Mouse (Mus musculus): ENCODE measurements around the gene Dpp10. TPM values are rescaled to one million over a fixed set of nuclear protein-coding genes. Genes with fewer than 3 reads are reported as not detected.

Gene Dpp10
- polyA plus RNA-seq (2012; rRNA removed) = 0.35 and 0.85 TPM in 2 replicates

DNA sequence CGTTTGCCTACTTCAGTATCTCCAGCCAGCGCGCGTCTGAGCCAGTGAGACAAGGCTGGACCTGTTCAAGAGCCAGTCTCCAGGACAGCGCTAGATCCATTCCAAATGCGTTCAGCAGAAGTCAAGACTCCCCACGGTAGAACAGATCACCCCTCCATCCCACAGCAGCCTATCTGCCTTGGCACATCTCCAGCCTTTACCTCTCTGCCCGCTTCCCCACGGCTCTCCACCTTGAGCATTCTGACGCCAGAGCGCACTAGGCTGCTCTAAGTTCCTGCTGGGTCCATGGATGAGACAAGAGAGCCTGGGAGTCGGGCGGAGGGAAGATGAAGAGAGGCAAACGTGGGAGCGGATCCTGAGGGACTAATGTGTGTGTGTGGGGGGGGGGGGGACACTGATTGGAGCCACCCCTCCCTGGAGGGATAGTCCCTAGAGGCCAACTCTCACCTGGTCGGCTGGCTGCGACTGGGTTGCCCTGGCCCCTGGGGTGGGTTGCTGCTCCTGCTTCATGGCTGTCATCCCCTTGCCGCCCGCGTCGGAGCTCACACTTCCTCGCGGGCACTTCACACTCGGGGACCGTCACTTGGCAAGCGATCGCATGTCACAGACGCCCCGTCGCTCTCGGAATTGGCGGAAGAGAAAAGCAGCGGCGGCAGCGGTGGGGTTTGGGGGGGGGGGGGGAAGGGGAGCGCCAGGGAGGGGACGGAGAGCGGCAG is at the start of gene Dpp10:
Gene Dpp10 (minus strand): TSS at position 635 of the 716 bp plus-strand sequence.
- Histone ChIP-seq H3K27me3 (ENCODE audit: control insufficient read depth, insufficient read depth, low read length) (no peaks in the 10 kb centered on the region), H3K27ac (ENCODE audit: control insufficient read depth, insufficient read depth, low read depth, low read length) (no peak within 1 kb of the TSS)
- TF ChIP-seq CTCF (IDR thresholded peaks at IDR 0.05; ENCODE audit: control insufficient read depth, insufficient read depth, insufficient replicate concordance, low read depth, low read length) (no peak), POLR2A (IDR thresholded peaks at IDR 0.05; ENCODE audit: control insufficient read depth, low read depth, low read length) (no peak)

DNA sequence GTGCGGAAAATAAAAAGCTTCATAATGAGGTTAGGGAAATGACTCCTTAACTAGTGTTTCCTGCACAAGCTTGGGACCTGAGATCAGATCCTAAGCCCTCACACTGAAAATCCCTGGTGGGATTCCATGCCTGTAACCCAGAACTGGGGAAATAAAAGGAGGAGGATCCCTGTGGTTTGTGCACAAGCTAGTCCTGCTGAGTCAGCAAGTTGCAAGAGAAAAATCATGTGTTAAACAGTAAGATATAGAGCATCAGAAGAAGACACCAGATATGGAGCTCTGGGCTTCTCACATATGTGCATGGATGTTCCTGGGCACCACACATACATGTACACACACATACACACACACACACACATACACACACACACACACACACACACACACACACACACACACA is 3.2 kb upstream of the Dpp10 start:
- TF ChIP-seq POLR2A (IDR thresholded peaks at IDR 0.05; ENCODE audit: control insufficient read depth, low read depth, low read length) (no peak), CTCF (IDR thresholded peaks at IDR 0.05; ENCODE audit: control insufficient read depth, insufficient read depth, insufficient replicate concordance, low read depth, low read length) (no peak)
- H3K27ac ChIP-seq (ENCODE audit: control insufficient read depth, insufficient read depth, low read depth, low read length) = no peak overlapping the region
- no peak overlapping the region for H3K4me3 ChIP-seq (ENCODE audit: control insufficient read depth, low read depth, low read length)
- no peaks in the 10 kb centered on the region for H3K36me3 ChIP-seq (ENCODE audit: control insufficient read depth, insufficient read depth, low read length)
- H3K27me3 ChIP-seq (ENCODE audit: control insufficient read depth, insufficient read depth, low read length) = no peaks in the 10 kb centered on the region
- H3K4me1 ChIP-seq (ENCODE audit: control insufficient read depth, insufficient read depth, low read length) = no peaks in the 10 kb centered on the region; the same call in 1 of the 2 replicates

More for the DNA sequence above, at the start of gene Dpp10:
- Histone ChIP-seq H3K4me1 (ENCODE audit: control insufficient read depth, insufficient read depth, low read length) (no peaks in the 10 kb centered on the region; the same call in 1 of the 2 replicates), H3K36me3 (ENCODE audit: control insufficient read depth, insufficient read depth, low read length) (no peaks in the 10 kb centered on the region), H3K4me3 (ENCODE audit: control insufficient read depth, low read depth, low read length) (no peak within 1 kb of the TSS; the same call in 1 of the 2 replicates)

DNA sequence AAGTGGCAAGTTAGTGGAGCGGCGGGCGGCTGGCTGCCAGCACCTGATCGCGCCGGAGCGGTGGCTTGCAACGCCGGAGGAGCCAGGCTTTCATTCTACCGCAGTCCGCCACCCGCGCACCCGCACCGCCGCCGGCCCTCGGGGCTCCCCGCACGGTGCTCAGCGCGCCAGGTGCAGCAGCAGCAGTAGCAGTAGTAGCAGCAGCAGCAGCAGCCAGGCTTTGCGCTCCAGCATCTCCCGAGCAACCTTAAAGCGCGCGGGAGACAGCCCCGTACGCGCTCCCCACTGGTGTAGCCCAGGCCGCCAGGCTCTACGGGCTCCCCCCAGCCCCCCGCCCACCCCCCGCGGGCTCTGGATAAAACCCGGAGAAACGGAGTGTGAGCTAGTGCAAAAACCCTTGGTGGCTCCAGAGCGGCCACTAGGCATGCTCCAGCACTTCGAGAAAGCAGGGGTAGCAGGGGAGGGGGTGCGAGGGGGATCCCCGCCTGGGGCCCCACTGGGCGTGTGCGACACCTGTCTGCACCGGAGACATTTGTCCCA is 472 bp upstream of the Dpp10 start:
- no peaks in the 10 kb centered on the region; the same call in 1 of the 2 replicates for H3K4me1 ChIP-seq (ENCODE audit: control insufficient read depth, insufficient read depth, low read length)
- TF ChIP-seq POLR2A (IDR thresholded peaks at IDR 0.05; ENCODE audit: control insufficient read depth, low read depth, low read length) (no peak), CTCF (IDR thresholded peaks at IDR 0.05; ENCODE audit: control insufficient read depth, insufficient read depth, insufficient replicate concordance, low read depth, low read length) (no peak)
- H3K36me3 ChIP-seq (ENCODE audit: control insufficient read depth, insufficient read depth, low read length) = no peaks in the 10 kb centered on the region
- H3K27me3 ChIP-seq (ENCODE audit: control insufficient read depth, insufficient read depth, low read length) = no peaks in the 10 kb centered on the region
- H3K27ac ChIP-seq (ENCODE audit: control insufficient read depth, insufficient read depth, low read depth, low read length) = no peak overlapping the region
- no peak overlapping the region; the same call in 1 of the 2 replicates for H3K4me3 ChIP-seq (ENCODE audit: control insufficient read depth, low read depth, low read length)

DNA sequence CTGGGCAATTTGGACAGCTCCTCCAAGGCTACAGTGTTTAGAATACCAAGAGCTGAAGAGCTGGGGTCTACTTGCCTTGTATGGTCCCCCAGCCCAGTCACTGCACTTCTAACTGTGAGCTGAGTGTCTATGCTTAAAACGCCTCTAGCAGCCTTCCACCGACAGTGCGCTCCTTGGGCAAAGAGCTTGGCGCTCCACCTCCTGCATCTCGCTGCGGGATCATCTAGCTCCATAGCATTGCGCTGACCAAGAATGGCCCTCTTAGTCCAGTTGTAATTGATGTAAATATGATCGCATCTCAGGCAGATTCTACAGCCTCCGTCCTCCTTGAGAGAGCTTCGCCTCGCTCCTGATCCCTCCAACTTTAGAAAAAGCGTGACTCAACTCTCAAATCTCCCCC is 1.2 kb downstream of the Dpp10 start:
- H3K27me3 ChIP-seq (ENCODE audit: control insufficient read depth, insufficient read depth, low read length) = no peaks in the 10 kb centered on the region
- H3K4me1 ChIP-seq (ENCODE audit: control insufficient read depth, insufficient read depth, low read length) = no peaks in the 10 kb centered on the region; the same call in 1 of the 2 replicates
- TF ChIP-seq CTCF (IDR thresholded peaks at IDR 0.05; ENCODE audit: control insufficient read depth, insufficient read depth, insufficient replicate concordance, low read depth, low read length) = no peak
- TF ChIP-seq POLR2A (IDR thresholded peaks at IDR 0.05; ENCODE audit: control insufficient read depth, low read depth, low read length) = no peak
- H3K4me3 ChIP-seq (ENCODE audit: control insufficient read depth, low read depth, low read length) = no peak overlapping the region
- H3K27ac ChIP-seq (ENCODE audit: control insufficient read depth, insufficient read depth, low read depth, low read length) = no peak overlapping the region
- no peaks in the 10 kb centered on the region for H3K36me3 ChIP-seq (ENCODE audit: control insufficient read depth, insufficient read depth, low read length)

DNA sequence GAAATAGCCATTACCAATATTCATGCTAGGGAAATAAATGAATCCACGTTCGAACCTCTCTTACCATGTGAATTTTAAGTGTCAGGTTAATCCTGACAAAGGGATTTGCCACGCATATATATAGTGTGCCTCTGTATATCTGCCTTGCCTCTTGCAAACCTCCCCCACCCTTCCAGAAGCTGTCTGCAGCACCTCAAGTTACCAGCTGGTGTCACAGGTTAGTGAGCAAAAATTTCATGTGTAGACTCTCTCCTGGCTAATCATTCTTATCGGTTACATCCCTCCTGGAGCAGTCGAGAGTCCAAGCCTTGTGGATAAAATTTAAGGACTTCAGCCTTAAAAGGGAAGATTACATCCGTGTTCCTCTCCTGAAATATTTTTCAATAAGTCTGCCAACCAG is 1.9 kb downstream of the Dpp10 start:
- TF ChIP-seq POLR2A (IDR thresholded peaks at IDR 0.05; ENCODE audit: control insufficient read depth, low read depth, low read length) (no peak), CTCF (IDR thresholded peaks at IDR 0.05; ENCODE audit: control insufficient read depth, insufficient read depth, insufficient replicate concordance, low read depth, low read length) (no peak)
- Histone ChIP-seq H3K4me3 (ENCODE audit: control insufficient read depth, low read depth, low read length) (no peak overlapping the region), H3K36me3 (ENCODE audit: control insufficient read depth, insufficient read depth, low read length) (no peaks in the 10 kb centered on the region), H3K27me3 (ENCODE audit: control insufficient read depth, insufficient read depth, low read length) (no peaks in the 10 kb centered on the region), H3K4me1 (ENCODE audit: control insufficient read depth, insufficient read depth, low read length) (no peaks in the 10 kb centered on the region; the same call in 1 of the 2 replicates), H3K27ac (ENCODE audit: control insufficient read depth, insufficient read depth, low read depth, low read length) (no peak overlapping the region)

DNA sequence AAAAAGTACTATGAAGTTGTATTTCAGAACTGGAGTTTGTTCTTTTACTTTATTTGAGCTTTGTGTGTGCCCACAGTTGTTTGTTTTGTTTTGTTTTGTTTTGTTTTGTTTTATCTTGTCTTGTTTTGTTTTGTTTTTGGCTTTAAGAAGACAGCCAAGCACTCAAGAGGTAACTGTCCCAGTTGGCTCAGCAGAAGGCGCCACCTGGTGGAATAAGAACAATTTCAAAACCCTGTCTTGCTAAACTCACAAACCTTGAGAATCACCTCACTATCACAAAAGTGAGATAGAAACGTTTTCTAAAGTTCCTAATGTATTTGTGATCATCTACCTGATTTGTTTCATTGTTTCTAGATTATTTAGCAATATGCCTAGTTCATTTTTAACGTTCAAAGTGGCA is 3.8 kb downstream of the Dpp10 start:
- Histone ChIP-seq H3K4me3 (ENCODE audit: control insufficient read depth, low read depth, low read length) (no peak overlapping the region), H3K27ac (ENCODE audit: control insufficient read depth, insufficient read depth, low read depth, low read length) (no peak overlapping the region), H3K36me3 (ENCODE audit: control insufficient read depth, insufficient read depth, low read length) (no peaks in the 10 kb centered on the region), H3K27me3 (ENCODE audit: control insufficient read depth, insufficient read depth, low read length) (no peaks in the 10 kb centered on the region), H3K4me1 (ENCODE audit: control insufficient read depth, insufficient read depth, low read length) (no peaks in the 10 kb centered on the region; the same call in 1 of the 2 replicates)
- TF ChIP-seq CTCF (IDR thresholded peaks at IDR 0.05; ENCODE audit: control insufficient read depth, insufficient read depth, insufficient replicate concordance, low read depth, low read length) = no peak
- no peak for TF ChIP-seq POLR2A (IDR thresholded peaks at IDR 0.05; ENCODE audit: control insufficient read depth, low read depth, low read length)

DNA sequence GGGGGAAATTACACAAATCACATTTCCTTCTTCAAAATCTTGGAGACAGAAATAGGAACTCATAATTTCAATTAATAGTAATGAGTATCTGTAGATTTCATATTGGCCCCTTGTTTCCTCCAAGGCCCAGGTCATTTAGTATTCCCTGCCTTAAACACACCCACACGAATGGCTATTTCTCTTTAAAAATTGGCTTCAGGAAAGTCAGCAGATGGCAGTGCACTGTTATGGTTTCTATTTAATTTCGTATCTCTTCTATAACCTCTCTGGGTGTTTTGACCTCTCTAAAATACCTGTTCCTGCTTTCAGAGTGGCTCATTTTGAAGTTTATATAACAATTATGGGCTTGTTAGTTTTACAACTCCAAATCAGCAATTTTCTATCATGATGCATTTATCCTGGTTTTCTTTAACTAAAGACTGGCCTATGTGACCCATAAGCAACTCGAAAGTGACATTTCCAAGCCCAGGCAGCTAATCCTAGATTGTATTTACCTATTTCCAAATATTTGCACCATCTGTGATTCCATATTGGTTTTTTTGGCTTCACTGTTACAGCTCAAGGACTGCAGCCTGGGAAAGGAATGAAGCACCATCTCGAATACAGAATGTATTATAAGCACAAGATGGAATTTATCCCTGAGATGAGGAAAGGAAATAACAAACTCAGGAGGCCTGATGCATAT is 9.9 kb downstream of the Dpp10 start:
- H3K36me3 ChIP-seq (ENCODE audit: control insufficient read depth, insufficient read depth, low read length) = no peaks in the 10 kb centered on the region
- no peaks in the 10 kb centered on the region for H3K27me3 ChIP-seq (ENCODE audit: control insufficient read depth, insufficient read depth, low read length)
- no peaks in the 10 kb centered on the region for H3K4me1 ChIP-seq (ENCODE audit: control insufficient read depth, insufficient read depth, low read length)
- H3K4me3 ChIP-seq (ENCODE audit: control insufficient read depth, low read depth, low read length) = no peak overlapping the region
- H3K27ac ChIP-seq (ENCODE audit: control insufficient read depth, insufficient read depth, low read depth, low read length) = no peak overlapping the region
- TF ChIP-seq POLR2A (IDR thresholded peaks at IDR 0.05; ENCODE audit: control insufficient read depth, low read depth, low read length) = no peak
- no peak for TF ChIP-seq CTCF (IDR thresholded peaks at IDR 0.05; ENCODE audit: control insufficient read depth, insufficient read depth, insufficient replicate concordance, low read depth, low read length)

Data from testis, adult 2 months (tissue).